Mouse (Mus musculus): ENCODE measurements around the gene Spp2.

Gene Spp2

DNA sequence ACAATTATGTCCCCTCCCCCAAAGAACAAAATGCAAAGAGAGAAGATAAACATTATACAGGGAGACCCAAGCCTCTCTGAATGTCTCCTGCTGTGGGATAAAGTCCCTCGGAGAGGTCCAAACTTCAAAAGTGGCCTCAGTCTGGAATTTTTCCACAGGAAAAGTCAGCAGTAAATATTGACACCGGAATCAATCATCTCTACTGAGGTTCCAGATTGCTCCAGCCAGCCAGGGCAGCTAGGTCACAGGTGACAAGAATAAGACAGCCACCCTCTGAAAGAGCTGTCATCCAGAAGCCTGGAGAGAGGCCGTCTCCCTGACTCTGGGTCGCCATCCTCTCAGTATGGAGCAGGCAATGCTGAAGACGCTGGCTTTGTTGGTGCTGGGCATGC, at the start of gene Spp2:
Gene Spp2 (plus strand): TSS at position 155 of the 392 bp plus-strand sequence.
- DNase-seq (ENCODE audit: low spot score) = no peak

DNA sequence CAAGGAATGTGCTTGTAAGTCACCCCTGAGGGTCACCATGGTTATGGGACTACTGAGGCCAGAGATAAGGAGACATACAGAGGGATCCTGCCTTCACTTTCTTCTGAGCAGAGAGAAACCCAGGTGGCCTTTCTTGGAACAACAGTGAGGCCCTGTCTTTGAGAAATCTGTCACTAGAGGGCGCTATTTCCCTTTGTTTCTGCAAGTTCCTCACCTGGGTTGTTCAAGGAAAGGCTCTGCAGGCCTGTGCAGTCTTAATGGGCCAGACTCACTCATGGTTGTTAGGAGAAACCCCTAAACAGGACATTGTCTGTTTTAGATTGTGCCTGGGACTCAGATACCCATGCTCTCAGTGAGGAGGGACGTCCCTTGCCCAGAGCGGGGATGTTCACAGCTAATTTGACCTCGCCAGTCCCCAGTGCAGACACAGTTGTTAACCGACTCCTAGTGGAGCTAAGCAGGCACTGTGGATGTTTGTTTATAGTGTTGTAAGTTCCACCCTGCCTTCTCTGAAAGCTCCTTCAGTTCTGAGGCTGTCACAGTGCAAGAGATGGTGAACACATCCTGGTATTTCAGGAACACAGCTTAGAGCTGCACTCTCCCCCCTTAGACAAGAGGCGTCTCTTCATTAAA, 49.2 kb upstream of the Spp2 start:
- DNase-seq (ENCODE audit: low spot score) = no peak

DNA sequence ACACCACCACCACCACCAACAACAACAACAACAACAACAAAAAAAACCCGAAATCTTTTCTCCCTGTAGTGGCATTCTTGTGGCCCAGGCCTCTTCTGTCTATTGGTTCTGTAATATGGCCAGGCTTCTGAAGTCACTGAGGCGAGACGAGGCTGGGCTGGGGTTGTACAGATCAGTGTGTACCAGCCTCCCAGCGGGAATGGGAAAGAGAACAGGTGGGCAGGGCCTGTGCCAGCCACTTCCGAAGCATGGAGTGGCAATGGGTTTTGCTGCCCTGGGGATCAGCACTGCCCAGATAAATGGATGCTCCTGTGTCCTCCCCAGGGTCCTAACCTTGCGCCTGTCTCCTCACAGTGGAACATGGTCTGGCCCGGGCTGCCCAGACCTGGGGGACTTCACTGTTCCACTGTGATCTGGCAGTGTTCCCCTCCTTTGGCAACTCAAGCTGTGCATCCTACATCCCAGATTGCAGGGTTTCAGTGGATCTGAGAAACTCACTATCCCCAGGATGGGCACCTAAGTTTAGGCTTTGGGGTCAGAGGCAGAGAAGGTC, 48.6 kb upstream of the Spp2 start:
- DNase-seq (ENCODE audit: low spot score) = no peak

DNA sequence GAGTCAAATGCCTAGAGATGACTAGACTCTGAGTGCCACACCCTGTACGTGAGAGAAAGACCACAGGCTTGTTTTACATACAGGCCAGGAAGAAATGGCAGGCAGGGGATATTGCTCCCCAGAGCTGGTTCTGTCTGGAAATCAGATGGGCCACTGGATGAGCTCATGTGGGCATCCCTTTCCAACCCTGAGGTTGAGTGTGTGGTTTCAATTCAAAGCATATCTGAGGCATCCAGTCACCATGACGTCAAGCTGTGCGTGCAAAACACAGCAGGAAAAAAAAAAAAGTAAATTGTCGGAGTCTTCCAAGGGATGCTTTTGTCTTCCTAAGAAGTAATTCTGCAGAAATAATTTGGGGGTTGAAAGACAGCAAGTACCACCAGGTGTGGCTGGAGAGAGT, 45.7 kb upstream of the Spp2 start:
- DNase-seq (ENCODE audit: low spot score) = no peak

DNA sequence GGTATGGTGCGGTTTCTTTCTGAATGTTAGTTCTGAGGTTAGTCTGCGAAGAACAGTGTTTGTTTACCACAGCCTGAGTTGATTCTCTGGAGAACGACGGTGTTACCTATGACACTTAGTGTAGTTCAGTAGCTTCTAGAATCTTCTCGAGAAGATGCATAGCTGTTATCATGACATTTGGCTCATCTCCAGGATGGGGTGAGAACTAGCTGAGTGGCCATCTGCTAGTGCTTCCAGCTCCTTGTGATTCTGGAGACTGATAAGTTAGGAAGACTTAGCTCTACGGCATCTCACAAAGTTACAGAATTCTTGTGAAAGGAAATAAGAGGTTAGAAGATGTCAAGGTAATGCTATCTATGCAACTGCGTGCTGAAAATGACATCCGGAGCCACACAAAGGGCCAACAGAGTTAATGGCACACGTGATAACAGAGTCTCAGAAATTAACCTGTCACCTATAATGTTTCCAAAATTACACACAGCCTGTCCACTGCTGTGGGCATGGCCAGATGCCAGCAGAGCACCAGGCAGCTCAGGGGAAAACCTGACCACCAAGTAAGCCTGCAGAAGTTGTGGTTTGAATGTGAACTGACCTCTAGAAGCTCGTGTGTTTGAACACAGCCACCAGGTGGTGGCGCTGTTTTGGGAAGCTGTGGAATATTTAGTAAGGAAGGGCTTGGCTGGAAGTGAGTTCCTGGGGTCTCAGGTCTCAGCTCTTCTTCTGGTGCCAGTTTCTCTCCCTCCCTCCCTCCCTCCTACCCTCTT, 39.7 kb upstream of the Spp2 start:
- no peak for DNase-seq (ENCODE audit: low spot score)

DNA sequence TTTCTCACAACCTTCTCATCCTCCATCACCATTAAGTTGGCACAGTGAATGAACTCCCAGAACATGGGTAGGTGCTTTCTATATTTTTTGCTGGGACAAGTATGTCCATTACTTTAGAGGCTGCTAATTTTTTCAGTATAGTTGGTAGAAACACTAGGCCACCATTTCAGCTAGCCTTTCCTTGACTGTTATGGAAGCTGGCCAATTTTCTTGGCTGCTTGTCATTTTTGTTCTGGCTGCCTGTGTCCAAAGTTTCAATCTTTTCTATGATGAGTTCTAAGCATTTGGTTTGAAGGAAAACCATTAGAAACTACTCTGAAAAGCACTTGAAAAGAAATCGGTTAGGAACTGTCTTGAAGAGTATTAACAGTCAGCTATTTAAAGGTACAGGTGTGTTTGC, 28.3 kb upstream of the Spp2 start:
- DNase-seq (ENCODE audit: low spot score) = no peak

DNA sequence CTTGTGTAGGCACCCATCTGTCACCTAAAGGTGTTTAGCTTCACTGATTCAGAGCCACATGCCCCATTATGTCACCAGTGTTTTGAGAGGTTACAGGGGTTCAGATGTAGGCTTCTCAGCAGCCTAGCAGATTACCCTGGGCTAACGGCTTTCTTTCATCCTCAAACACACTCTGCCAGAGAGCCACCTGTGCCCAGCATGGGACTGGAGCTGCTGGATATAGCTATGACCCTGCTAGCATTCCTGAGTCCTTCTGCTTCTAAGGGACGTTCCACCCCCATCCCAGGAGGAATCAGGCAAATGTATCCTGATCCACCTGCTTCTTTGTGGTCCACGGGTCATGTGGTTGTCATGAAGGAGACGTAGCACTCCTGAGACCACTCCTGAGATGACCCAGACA, 15.1 kb upstream of the Spp2 start:
- DNase-seq (ENCODE audit: low spot score) = no peak

DNA sequence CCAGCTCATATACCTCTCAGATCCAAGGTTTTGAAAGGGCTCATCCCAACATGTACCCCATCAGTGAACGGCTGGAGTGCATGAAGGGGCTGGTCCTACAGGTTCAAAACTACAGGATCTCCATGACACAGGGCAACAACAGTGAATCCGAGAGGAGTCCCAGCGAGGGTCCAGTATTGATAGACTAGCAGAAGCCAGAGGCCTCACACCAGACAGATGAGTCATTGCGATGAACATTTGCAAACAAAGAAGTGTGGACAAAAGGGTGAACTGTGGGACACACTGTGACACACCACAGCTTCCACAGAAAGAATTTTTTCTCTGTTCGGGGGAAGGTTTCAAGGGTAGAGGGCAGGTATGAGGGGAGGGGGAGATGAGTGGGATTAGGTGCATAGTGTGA, 13.4 kb upstream of the Spp2 start:
- no peak for DNase-seq (ENCODE audit: low spot score)

DNA sequence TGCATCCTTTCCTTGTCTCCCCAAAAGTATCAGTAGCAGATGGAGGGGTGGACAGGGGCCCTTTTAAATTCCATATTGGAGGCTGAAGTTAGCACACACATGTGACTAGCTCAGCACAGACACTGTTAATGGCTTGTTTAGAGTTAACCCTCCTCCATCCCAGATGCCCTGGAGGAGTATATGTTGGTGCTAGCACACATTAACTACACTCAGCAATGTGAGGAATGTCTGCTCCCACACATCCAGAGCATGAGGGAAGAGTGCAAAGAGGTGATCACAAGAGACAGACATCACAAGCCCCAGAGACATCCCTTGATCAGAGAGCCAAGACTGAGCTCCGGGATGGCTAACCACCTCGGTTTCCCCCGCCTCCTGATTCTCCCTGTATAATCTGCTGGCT, 3.4 kb upstream of the Spp2 start:
- no peak for DNase-seq (ENCODE audit: low spot score)

DNA sequence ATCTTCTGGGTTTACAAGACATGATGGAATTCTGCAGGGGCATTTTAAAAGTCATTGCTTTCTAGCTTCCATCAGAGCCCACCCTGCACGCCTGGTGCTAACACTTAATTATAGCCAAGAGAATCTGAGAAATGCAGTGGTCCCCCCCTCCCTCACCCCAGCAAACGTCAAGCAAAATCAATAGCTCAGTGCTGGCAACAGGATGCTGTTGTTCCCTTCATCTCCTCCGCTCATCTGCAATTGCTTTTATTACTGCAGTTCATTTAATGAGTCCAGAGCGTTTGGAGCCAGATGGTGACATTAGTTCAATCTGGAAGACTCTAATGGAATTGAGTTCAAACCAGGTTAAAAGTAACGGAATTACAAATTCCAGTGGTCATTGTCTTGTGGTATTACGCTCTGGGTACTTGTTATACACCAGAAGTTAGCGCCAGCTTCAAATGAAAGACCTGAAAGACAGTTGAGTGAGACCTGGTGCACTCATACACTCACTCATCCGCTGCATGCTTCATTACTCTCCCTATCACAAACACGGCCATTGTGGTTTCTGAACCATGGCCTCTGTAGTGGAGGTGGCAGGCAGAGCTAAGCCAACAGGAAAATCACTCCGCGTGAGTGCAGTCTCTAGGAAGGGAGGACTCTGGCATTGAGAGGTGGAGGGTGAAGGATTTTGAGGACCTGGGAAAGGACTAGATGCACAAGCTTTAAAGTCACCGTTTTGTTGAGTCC, 519 bp upstream of the Spp2 start:
- DNase-seq (ENCODE audit: low spot score) = no peak

DNA sequence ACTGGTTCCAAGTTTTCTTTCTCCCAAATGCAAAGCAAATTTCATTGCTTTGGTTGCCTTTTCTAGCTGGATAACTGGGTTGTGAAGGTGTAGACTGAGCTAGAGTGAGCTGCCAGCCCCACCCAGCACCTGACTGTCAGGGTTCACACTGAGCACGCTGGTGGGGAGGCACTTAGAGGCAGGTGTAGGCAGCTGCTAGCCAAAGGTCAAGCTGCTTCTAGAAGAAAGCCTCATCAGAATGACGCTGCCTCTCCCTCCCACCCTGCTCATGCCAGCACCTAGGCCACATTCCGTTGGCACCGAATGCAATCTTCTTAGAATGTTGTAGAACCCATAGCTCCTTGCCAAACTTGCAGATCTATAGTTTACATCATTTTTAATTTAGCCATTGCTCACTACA, 1.6 kb downstream of the Spp2 start:
- no peak for DNase-seq (ENCODE audit: low spot score)

DNA sequence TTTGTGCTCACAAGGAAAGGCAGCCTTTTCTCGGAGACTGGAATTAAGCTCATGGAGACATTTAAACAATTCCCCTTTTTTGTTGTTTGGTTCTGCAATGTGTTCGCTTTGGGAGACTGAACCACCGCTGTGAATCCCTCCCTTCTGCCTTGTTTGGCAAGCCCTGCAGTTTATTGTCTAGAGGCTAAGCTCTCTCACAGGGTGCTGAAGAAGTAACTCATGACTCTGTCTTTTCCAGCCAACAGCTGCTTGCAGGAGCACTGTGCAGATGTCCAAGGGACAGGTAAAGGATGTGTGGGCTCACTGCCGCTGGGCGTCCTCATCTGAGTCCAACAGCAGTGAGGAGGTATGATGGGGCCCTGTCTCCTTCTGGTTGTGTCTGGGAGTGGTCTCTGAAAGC, 5.3 kb downstream of the Spp2 start:
- DNase-seq (ENCODE audit: low spot score) = no peak

DNA sequence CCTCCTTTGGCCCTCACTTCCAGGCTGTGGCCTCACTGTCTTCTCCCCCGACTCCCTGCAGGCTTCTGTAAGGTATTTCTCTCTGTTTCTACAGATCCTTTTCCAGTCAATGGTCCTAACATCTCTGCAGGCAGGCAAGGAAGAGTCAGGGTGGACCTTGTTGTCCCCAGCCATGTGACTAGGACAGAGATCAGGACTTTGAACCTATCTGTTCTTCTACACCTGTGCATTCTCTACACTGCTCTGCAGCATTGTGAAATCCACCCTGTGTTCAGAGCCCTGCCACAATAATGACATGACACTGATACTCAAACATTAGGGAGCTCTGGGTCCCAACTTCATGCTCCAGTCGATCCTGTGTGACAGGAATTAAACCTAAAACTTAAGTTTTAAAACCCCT, 12.2 kb downstream of the Spp2 start:
- no peak for DNase-seq (ENCODE audit: low spot score)

DNA sequence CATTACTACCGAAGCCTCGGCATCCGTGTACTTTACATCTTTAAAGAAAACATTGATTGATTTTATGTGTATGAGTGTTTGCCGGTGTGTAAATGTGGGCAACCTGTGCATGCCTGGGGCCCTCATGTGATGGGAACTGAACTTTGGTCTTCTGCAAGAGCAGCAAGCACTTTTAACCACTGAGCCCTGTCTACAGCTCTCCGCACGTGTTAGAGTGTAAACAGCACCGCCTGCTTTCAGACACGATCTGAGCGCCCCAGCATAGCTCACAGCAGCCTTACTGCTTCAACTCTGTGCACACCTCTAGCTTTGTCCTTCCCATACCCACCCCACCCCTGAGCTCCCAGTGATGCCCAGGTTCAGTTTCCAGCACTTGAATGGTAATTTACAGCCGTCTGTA, 15.3 kb downstream of the Spp2 start:
- no peak for DNase-seq (ENCODE audit: low spot score)

DNA sequence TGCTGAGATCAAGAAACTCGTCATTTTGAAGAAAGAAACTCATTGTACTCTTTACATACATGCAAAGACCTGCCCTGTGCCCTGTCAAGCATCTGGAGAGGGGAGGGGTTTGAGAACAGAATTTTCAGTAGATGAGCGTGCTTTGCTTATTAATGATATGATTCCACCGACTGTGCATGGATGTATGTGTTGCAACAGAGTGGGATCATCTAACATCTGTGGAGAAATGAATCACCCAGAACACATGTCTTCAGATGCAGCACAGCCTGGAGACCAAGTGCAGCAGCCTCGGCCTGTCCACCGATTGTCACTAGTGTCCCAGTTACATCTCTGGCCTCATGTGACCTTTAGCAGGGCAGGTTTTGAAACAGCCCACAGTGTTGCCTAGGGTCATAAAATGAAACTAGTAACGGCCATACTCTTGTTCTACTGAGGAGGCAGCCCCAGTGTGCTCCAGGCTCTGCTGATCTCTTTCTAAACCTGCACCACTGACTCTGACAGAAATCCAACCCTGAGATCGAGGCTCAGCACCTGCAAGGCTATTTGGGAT, 16.2 kb downstream of the Spp2 start:
- DNase-seq (ENCODE audit: low spot score) = no peak

DNA sequence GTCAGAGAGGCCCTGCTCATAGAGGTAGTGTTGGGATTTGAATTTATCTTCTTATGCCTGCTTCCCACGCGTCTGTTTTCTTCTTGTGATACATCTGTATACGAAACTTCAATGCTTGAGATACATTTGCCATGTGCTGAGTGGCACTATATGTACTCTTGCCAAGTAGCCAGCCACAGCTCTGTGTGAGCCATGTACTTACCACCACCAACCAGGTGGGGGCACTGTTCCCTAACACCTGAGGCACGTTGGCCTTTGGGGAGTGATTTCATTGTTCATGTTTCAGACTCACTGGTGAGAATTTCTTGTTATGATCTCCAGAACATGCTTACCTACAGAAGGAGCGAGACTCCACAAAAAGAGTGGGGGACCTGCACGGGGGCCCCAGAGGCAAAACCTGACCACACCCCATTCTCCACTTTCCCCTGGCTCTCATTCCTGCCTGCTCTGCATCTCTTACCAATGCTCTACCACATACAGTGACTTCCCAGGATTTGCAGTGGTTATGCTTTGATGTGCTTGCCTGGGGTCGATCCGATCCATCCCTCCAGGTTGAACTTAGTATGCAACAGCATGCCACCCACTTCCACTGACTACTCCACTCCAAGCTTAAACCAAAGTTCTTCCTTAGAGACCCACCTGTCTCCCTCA, 18.0 kb downstream of the Spp2 start:
- DNase-seq (ENCODE audit: low spot score) = peak; percentile 52

DNA sequence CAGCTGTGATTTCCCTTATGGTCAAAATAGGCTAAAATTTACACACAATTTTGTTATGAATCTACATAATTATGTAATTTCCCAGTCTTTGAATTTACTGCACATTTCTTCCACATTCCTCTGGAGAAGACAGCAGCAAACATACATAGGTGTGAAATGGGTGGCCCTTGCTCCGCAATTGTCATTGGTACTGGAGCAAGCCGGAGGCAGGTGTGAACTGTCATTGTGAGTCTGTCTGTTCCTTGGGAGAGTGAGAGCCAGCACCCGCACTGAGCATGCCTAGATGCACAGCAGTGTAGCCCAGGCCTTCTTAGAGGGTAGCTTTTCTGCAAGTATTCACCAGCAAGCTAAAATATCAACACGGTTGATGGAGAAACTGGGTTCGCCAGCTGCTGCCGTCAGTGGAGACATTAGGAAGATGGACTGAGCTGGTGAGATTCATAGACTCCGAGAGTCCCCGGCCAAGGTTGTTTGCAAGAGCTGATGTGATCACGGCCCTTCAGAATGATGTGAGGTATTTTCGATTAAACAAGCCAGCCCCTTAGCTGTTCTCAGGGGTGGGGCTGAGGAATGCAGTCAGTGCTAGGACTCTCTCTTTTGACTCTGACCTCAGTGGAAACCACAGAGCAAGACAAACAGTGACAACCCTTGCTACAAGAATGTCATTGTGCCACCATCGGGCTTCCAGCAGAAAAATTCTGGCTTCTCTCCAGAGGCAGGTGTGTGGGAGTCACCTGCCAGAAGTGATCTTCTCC, 21.4 kb downstream of the Spp2 start:
- no peak for DNase-seq (ENCODE audit: low spot score)

DNA sequence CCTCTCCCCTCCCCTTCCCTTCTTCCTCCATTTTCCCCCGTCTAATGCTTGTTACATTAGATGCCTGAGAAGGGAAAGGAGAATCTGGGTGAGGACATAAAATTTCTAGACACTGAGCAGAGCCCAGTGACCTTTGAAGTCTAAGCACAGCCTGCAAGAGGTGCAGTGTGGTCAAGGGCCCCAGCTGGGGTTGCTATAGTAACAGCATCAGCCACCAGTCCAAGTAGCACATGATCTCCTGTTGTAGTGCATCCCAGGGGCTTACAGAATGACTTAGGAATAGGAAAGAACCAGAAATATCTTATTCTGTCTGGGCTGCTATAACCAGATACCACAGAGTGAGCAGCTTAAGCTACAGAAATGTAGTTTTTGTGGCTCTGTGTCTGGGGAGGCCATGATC, 22.7 kb downstream of the Spp2 start:
- no peak for DNase-seq (ENCODE audit: low spot score)

DNA sequence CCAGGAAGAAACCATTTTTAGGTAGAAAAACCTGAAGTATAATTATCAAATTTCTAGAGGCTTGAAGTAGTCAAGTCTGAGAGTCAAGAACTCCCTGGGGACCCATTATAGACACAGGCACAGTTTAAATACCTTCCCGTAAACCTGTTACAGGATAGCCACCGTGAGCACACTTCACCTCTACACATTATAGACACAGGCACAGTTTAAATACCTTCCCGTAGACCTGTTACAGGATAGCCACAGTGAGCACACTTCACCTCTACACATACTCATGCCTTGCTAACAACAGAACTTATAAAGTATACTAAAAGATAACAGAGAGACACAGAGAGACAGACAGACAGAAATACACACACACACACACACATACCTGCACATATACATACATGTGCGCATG, 24.5 kb downstream of the Spp2 start:
- DNase-seq (ENCODE audit: low spot score) = no peak

DNA sequence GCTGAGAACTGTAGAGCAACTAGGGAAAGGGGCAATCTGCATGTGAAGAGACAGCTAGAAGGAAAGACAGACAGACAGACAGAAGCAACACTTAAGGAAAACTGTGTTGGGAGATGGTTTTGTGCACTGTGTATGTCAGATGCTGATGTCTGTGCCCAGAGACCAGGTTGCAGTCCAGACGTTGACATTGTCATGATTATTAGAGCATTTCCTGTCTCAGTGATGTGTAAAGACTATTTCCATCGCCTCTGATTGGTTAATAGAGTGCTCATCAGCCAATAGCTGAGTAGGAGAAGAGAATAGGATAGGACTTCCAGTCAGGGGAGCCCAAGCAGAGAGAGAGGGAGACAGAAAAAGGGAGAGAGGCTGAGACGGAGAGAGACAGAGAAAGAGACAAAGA, 25.8 kb downstream of the Spp2 start:
- DNase-seq (ENCODE audit: low spot score) = no peak

DNA sequence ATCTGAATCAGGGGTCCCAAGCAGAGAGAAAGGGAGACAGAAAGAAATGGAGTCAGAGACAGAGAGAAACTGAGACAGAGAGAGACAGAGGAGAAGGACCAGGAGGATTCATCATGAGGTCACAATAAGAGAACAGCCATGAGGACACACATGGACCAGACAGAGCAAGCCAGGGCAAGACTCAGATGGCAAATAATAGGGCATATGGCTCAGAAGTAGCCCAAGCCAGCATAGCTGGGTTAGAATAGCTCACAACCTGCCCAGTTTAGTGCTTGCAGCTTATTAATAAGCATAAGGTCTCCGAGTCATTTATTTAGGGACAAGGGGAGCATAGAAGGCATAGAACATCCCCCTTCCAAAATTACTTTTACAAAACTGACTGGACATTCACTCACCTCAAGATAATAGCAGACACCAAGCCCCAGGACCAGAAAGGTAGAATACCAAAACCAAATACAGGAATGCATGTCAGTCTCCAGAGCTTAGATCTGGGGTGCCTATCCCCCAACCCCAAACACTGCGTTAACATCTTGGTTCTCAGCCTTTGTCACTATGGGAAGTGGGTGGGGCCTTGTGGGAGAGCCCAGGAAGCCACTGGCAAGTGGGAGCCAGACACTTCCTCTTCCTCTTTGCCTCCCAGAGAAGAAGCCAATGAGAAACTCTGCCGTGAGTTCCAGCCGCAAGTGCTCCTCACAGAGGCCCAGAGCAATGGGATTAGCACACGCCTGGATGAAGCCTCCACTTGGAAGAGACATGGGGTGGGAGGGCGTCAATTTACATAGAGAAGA, 26.5 kb downstream of the Spp2 start:
- no peak for DNase-seq (ENCODE audit: low spot score)

Measured in urinary bladder, postnatal 10 days (tissue).